Mouse (Mus musculus): ENCODE measurements at regions not wholly inside any gene's neighbourhood (a gene's known extent, or its start where the extent isn't known, plus 50 kb on each side); places are given as distances from the start of the nearest gene placed in this dataset.
"Not testable (repeated sequence)": the region's sequence is repeated elsewhere in the genome, so short reads cannot be mapped to it uniquely, and the experiment has no call there.

DNA sequence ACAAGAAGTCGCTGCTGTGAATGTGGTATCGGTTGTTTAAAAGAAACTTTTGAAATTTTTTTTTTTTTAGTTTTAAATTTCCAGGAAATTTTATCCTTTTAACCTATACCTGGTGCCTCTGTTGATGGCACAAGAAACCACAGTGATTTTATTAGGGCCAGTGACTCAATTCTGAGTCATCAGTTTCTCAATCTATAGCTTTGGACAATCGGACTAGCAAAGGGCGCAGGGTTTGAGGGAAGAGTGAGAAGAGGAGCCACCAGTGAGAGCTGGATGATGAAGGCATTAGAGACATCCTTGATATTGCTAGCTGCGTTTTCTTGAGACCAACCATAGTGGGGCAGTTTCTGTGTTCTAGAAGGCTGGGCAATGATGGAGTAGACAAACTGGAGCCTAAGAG is 55.4 kb upstream of the Il33 start:
- no peak for DNase-seq (ENCODE audit: low spot score in 2 of 2)

DNA sequence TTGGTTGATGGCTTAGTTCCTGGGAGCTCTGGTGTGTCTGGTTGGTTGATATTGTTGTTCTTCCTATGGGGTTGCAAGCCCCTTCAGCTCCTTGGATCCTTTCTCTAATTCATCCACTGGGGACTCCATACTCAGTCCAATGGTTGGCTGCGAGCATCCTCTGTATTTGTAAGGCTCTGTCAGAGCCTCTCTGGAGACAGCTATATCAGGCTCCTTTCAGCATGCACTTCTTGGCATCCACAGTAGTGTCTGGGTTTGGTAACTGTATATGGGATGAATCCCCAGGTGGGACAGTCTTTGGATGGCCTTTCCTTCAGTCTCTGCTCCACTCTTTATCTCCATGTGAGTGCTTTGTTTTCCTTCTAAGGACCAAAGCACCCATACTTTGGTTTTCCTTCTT is 55.9 kb upstream of the Ranbp6 start:
- DNase-seq (ENCODE audit: low spot score in 2 of 2), result not testable (repeated sequence)

DNA sequence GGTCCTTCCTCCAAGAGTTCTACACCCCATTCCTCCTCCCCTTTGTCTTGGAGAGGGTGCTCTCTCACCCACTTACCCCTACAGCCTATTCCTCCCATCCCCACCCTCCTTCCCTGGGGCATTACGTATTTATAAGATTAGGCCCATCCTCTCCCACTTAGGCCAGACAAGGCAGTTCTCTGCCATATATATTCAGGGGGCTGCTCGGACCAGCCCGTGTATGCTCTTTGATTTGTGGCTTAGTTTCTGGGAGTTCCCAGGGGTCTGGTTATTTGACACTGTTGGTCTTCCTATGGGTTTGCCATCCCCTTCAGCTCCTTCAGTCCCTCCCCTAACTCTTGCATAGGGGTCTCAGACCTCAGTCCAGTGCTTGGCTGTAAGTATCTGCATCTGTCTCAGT is 54.0 kb upstream of the Ranbp6 start:
- no peak for DNase-seq (ENCODE audit: low spot score in 2 of 2)

DNA sequence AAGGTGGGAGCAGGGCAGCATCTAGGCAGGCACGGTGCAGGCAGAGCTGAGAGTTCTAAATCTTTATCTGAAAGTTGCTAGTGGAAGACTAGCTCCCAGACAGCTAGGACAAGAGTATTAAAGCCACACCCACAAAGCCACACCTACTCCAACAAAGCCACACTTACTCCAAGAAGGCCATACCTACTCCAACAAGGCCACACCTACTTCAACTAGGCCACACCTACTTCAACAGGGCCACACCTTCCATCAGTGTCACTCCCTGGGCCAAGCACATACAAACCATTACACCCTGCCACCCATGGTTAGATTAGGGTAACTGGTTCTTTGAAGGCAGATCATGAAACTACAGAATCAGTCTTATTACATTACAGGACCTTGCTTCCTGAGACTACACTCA is 52.4 kb upstream of the Ranbp6 start:
- DNase-seq (ENCODE audit: low spot score in 2 of 2), result no peak

DNA sequence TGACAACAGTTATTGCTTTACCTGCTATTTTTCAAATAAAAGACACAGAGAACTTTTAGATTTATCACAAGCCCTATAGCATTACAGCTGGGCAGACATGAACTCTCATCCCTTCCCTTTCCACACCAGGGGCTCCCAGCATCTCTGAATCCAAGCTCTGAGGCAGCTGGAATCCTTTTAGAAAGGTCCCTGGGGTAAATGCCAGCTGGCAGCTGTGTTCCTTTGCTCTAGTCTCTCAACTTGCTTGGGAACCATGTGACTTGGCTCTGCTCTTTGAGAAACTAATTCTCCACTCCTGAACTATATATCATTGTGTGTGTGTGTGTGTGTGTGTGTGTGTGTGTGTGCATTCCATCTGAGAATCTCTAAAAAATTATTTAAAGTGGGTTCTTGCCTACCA is 50.0 kb upstream of the Ranbp6 start:
- peak in 1 of 2 experiments; percentile 25 for DNase-seq (ENCODE audit: low spot score in 2 of 2)
